Mouse (Mus musculus): Measurements from ENCODE around the gene Mertk.
"Not testable (repeated sequence)": the region's sequence is repeated elsewhere in the genome, so short reads cannot be mapped to it uniquely, and the experiment has no call there.

Mertk gene

GRCm38 (mm10) chr2:128698693-128699181, at the start of gene Mertk:
Gene Mertk (plus strand): TSS chr2:128698956.
- peak; percentile 96 for DNase-seq (ENCODE audit: low spot score)

GRCm38 (mm10) chr2:128680661-128681060, 18.1 kb upstream of the Mertk start:
- no peak for DNase-seq (ENCODE audit: low spot score)

GRCm38 (mm10) chr2:128686921-128687557, 11.7 kb upstream of the Mertk start, which contains the start of gene Anapc1:
Gene Anapc1 (minus strand): TSS chr2:128687391.
- peak; percentile 93 for DNase-seq (ENCODE audit: low spot score)

GRCm38 (mm10) chr2:128687558-128688120, 11.1 kb upstream of the Mertk start:
- DNase-seq (ENCODE audit: low spot score): peak; percentile 17

GRCm38 (mm10) chr2:128692336-128692735, 6.4 kb upstream of the Mertk start:
- DNase-seq (ENCODE audit: low spot score): no peak

- DNase-seq (ENCODE audit: low spot score): no peak
Measured at GRCm38 (mm10) chr2:128692771-128693170, 6.0 kb upstream of the Mertk start.

GRCm38 (mm10) chr2:128693236-128693635, 5.5 kb upstream of the Mertk start:
- DNase-seq (ENCODE audit: low spot score): no peak

- not testable (repeated sequence) for DNase-seq (ENCODE audit: low spot score)
Measured at GRCm38 (mm10) chr2:128693828-128694227, 4.9 kb upstream of the Mertk start.

- no peak for DNase-seq (ENCODE audit: low spot score)
Measured at GRCm38 (mm10) chr2:128694548-128694947, 4.2 kb upstream of the Mertk start.

- no peak for DNase-seq (ENCODE audit: low spot score)
Measured at GRCm38 (mm10) chr2:128696426-128696825, 2.3 kb upstream of the Mertk start.

GRCm38 (mm10) chr2:128697047-128697446, 1.7 kb upstream of the Mertk start:
- no peak for DNase-seq (ENCODE audit: low spot score)

GRCm38 (mm10) chr2:128697566-128697965, 1.2 kb upstream of the Mertk start:
- DNase-seq (ENCODE audit: low spot score): no peak

- DNase-seq (ENCODE audit: low spot score): peak; percentile 94
Measured at GRCm38 (mm10) chr2:128698140-128698692, 540 bp upstream of the Mertk start.

GRCm38 (mm10) chr2:128699201-128699885, 587 bp downstream of the Mertk start:
- peak; percentile 74 for DNase-seq (ENCODE audit: low spot score)

GRCm38 (mm10) chr2:128704474-128704873, 5.7 kb downstream of the Mertk start:
- DNase-seq (ENCODE audit: low spot score): no peak

GRCm38 (mm10) chr2:128709264-128709663, 10.5 kb downstream of the Mertk start:
- DNase-seq (ENCODE audit: low spot score): peak; percentile 17

- DNase-seq (ENCODE audit: low spot score): no peak
Measured at GRCm38 (mm10) chr2:128710609-128711008, 11.9 kb downstream of the Mertk start.

GRCm38 (mm10) chr2:128712940-128713339, 14.2 kb downstream of the Mertk start:
- DNase-seq (ENCODE audit: low spot score): peak; percentile 58

GRCm38 (mm10) chr2:128713548-128714003, 14.8 kb downstream of the Mertk start:
- peak; percentile 88 for DNase-seq (ENCODE audit: low spot score)

GRCm38 (mm10) chr2:128714724-128715241, 16.0 kb downstream of the Mertk start:
- peak; percentile 58 for DNase-seq (ENCODE audit: low spot score)

- no peak for DNase-seq (ENCODE audit: low spot score)
Measured at GRCm38 (mm10) chr2:128715979-128716378, 17.2 kb downstream of the Mertk start.

GRCm38 (mm10) chr2:128719380-128719779, 20.6 kb downstream of the Mertk start:
- DNase-seq (ENCODE audit: low spot score): no peak

Measured in embryo, embryonic 10.5 days (tissue).